Comparison of ENCODE assay signal across 10 mouse cellular contexts in genomic region chr6:100660395-100660794, GRCm38 (mm10). TPM values are rescaled to one million over a fixed set of nuclear protein-coding genes. Genes with fewer than 3 reads are reported as not detected.
DNase-seq lines count a peak whose midpoint lies in the region; ATAC-seq lines count a peak whose summit lies in the region.
"Had no signal": no experiment of that assay in that cellular context is flagged by ENCODE, and none has a peak within 500 bp of the region (broad histone marks: within the 10 kb centered on the region; RNA-seq: fewer than 3 reads in every experiment).

No protein-coding gene starts in this region.

- peak; percentile 68 for ATAC-seq in hindbrain, embryonic 13.5 days (ENCODE audit: low FRiP score)
- ATAC-seq in heart, embryonic 12.5 days (ENCODE audit: insufficient number of reproducible peaks, low FRiP score) = no peak
- ATAC-seq in intestine, embryonic 16.5 days = no peak

- H3K27me3 ChIP-seq in hindbrain, embryonic 13.5 days = no peaks in the 10 kb centered on the region
- no peaks in the 10 kb centered on the region for H3K27me3 ChIP-seq in hindbrain, embryonic 10.5 days (ENCODE audit: insufficient read depth, poor library complexity, severe bottlenecking)
- 0 out of 2 replicates have a peak, but pooled peaks cover 4% of the 10 kb centered on the region for H3K27me3 ChIP-seq in heart, embryonic 12.5 days (replicated peaks)
- H3K27me3 ChIP-seq in intestine, embryonic 16.5 days (replicated peaks; ENCODE audit: control insufficient read depth, insufficient read depth, low read length) = no peaks in the 10 kb centered on the region
- H3K27me3 ChIP-seq: midbrain, embryonic 12.5 days had no signal

- H3K27ac ChIP-seq in hindbrain, embryonic 13.5 days = 0 out of 2 replicates have a peak overlapping the region, but pooled peaks have one; percentile 9
- H3K27ac ChIP-seq in hindbrain, embryonic 10.5 days = no peak overlapping the region
- H3K27ac ChIP-seq in heart, embryonic 12.5 days (ENCODE audit: poor library complexity, severe bottlenecking) = 0 out of 2 replicates have a peak overlapping the region, but pooled peaks have one; percentile 1
- H3K27ac ChIP-seq in intestine, embryonic 16.5 days (ENCODE audit: low read length) = no peak overlapping the region
- H3K27ac ChIP-seq: midbrain, embryonic 12.5 days had no signal

- no peak overlapping the region for H3K9ac ChIP-seq in hindbrain, embryonic 13.5 days
- no peak overlapping the region for H3K9ac ChIP-seq in heart, embryonic 12.5 days
- no peak overlapping the region for H3K9ac ChIP-seq in intestine, embryonic 16.5 days (ENCODE audit: low read depth, low read length)
- H3K9ac ChIP-seq: midbrain, embryonic 12.5 days had no signal

- WGBS in hindbrain, embryonic 13.5 days = 72% methylated on average over 5 of the region's 5 CpGs
- 86% methylated on average over 5 of the region's 5 CpGs for WGBS in hindbrain, embryonic 10.5 days
- WGBS in heart, embryonic 12.5 days = 75% methylated on average over 5 of the region's 5 CpGs
- 84% methylated on average over 5 of the region's 5 CpGs for WGBS in intestine, embryonic 16.5 days

- no peak overlapping the region for H3K4me3 ChIP-seq in hindbrain, embryonic 13.5 days
- H3K4me3 ChIP-seq in hindbrain, embryonic 10.5 days = no peak overlapping the region
- no peak overlapping the region for H3K4me3 ChIP-seq in heart, embryonic 12.5 days
- H3K4me3 ChIP-seq in intestine, embryonic 16.5 days (ENCODE audit: low read length) = no peak overlapping the region
- H3K4me3 ChIP-seq: midbrain, embryonic 12.5 days had no signal

- peaks cover 27% of the 10 kb centered on the region for H3K36me3 ChIP-seq in hindbrain, embryonic 13.5 days
- H3K36me3 ChIP-seq in hindbrain, embryonic 10.5 days = peaks cover 64% of the 10 kb centered on the region
- peaks cover 22% of the 10 kb centered on the region for H3K36me3 ChIP-seq in heart, embryonic 12.5 days
- 0 out of 2 replicates have a peak, but pooled peaks cover 8% of the 10 kb centered on the region for H3K36me3 ChIP-seq in intestine, embryonic 16.5 days (ENCODE audit: control insufficient read depth, insufficient read depth, low read length)

- H3K9me3 ChIP-seq in hindbrain, embryonic 13.5 days = no peaks in the 10 kb centered on the region
- no peaks in the 10 kb centered on the region for H3K9me3 ChIP-seq in hindbrain, embryonic 10.5 days
- H3K9me3 ChIP-seq in heart, embryonic 12.5 days (replicated peaks) = no peaks in the 10 kb centered on the region
- H3K9me3 ChIP-seq in intestine, embryonic 16.5 days (ENCODE audit: control insufficient read depth, low read length) = no peaks in the 10 kb centered on the region
- H3K9me3 ChIP-seq: midbrain, embryonic 12.5 days had no signal

- H3K4me1 ChIP-seq in hindbrain, embryonic 13.5 days (replicated peaks) = 0 out of 2 replicates have a peak, but pooled peaks cover 9% of the 10 kb centered on the region
- H3K4me1 ChIP-seq in hindbrain, embryonic 10.5 days (replicated peaks) = no peaks in the 10 kb centered on the region
- peaks cover 15% of the 10 kb centered on the region; the same call in 1 of the 2 replicates for H3K4me1 ChIP-seq in heart, embryonic 12.5 days (replicated peaks)
- no peaks in the 10 kb centered on the region for H3K4me1 ChIP-seq in intestine, embryonic 16.5 days (ENCODE audit: control insufficient read depth, insufficient read depth, low read length)
- H3K4me1 ChIP-seq: midbrain, embryonic 12.5 days had no signal

- no peak overlapping the region for H3K4me2 ChIP-seq in hindbrain, embryonic 13.5 days
- H3K4me2 ChIP-seq in heart, embryonic 12.5 days = no peak overlapping the region
- H3K4me2 ChIP-seq in intestine, embryonic 16.5 days (ENCODE audit: low read depth, low read length) = no peak overlapping the region
- H3K4me2 ChIP-seq: midbrain, embryonic 12.5 days had no signal

- DNase-seq in hindbrain, embryonic 10.5 days (ENCODE audit: low spot score) = no peak
- DNase-seq in cerebellum, adult 8-10 months = peak; percentile 59
- peak; percentile 45 to 46 for DNase-seq in left cerebral cortex, adult 18-20 months (ENCODE audit: low spot score in 2 of 2)
- peak; percentile 73 for DNase-seq in right cerebral cortex, adult 18-20 months
- DNase-seq in yolk sac, embryonic 10.5 days (ENCODE audit: low spot score) = no peak

RNA-seq across cellular contexts. Expression of gene Shq1, which starts 10.6 kb away (rescaled TPM):
- polyA plus RNA-seq in hindbrain, embryonic 13.5 days (2015; fragmentation: Nextera tagmentation; extraction: Ambion mirVana) = 10.7 and 10.9 TPM in 2 replicates
- polyA plus RNA-seq in hindbrain, embryonic 10.5 days (2016; fragmentation: Nextera tagmentation; extraction: Ambion mirVana) = 19.1 and 21.2 TPM in 2 replicates
- 11.4 and 12.7 TPM in 2 replicates for polyA plus RNA-seq in heart, embryonic 12.5 days (2016; fragmentation: Nextera tagmentation; extraction: Ambion mirVana)
- total RNA-seq in left cerebral cortex, adult 18-20 months (2021) = 1 to 10 TPM; 5.7 to 5.8 TPM
- polyA plus RNA-seq in intestine, embryonic 16.5 days (2015; fragmentation: Nextera tagmentation; extraction: Ambion mirVana) = 14.9 and 17.8 TPM in 2 replicates

RNA-seq across cellular contexts. Expression of gene Gxylt2, which starts 44.1 kb away (rescaled TPM):
- 2.2 TPM in 2 replicates for polyA plus RNA-seq in hindbrain, embryonic 13.5 days (2015; fragmentation: Nextera tagmentation; extraction: Ambion mirVana)
- polyA plus RNA-seq in hindbrain, embryonic 10.5 days (2016; fragmentation: Nextera tagmentation; extraction: Ambion mirVana) = 2.4 and 3.1 TPM in 2 replicates
- polyA plus RNA-seq in heart, embryonic 12.5 days (2016; fragmentation: Nextera tagmentation; extraction: Ambion mirVana) = 1.6 and 1.9 TPM in 2 replicates
- total RNA-seq in left cerebral cortex, adult 18-20 months (2021) = 1 to 10 TPM; 1.2 to 1.3 TPM
- polyA plus RNA-seq in intestine, embryonic 16.5 days (2015; fragmentation: Nextera tagmentation; extraction: Ambion mirVana) = 0.32 and 0.54 TPM in 2 replicates
- total RNA-seq: hematopoietic stem cell, adult 5-6 weeks had no signal

Comparison
In these comparisons a context has a peak if more than half of its experiments do, and no peak if none do; other contexts are left out.
1. H3K27ac ChIP-seq: peak in hindbrain, embryonic 13.5 days (single experiment) and heart, embryonic 12.5 days (single experiment); none in hindbrain, embryonic 10.5 days (single experiment) and intestine, embryonic 16.5 days (single experiment).
2. DNase-seq: peak in cerebellum, adult 8-10 months (single experiment), left cerebral cortex, adult 18-20 months (2 of 2) and right cerebral cortex, adult 18-20 months (single experiment); none in hindbrain, embryonic 10.5 days (single experiment) and yolk sac, embryonic 10.5 days (single experiment).